Mouse (Mus musculus) megakaryocyte progenitor cell, adult 5-6 weeks (primary cell): Measurements from ENCODE around the gene Olfr1201. TPM values are rescaled to one million over a fixed set of nuclear protein-coding genes. Genes with fewer than 3 reads are reported as not detected.

Experiments used
- ATAC-seq: replicated peaks from 2 replicates; pipeline ENCODE4 v1.8.0; 2016; ENCODE audit warnings: mild to moderate bottlenecking, moderate TSS enrichment, inconsistent platforms; ENCODE audit not compliant: poor library complexity
- total RNA-seq, 2 experiments: library from RNA; stranded (forward) in 1 of 2; stranded (reverse) in 1 of 2; fragments of 157-497, 149-512 nt in 1 of 2; fragments of 200-1000 nt in 1 of 2; gene quantifications; 2 replicates each; pipeline versions ENCODE4 v1.2.3 to v1.2.4; 2015 to 2017

Olfr1201 gene
- total RNA-seq (2015) = not detected in 2 replicates
- total RNA-seq (2017) = not detected in 2 replicates

GRCm38 (mm10) chr2:88792736-88793135 is at the start of gene Olfr1201:
Gene Olfr1201 (plus strand): TSS chr2:88793036.
- no peak for ATAC-seq

- no peak for ATAC-seq
Observed at GRCm38 (mm10) chr2:88743379-88743778, 49.5 kb upstream of the Olfr1201 start.

- ATAC-seq = no peak
Observed at GRCm38 (mm10) chr2:88751270-88751669, 41.6 kb upstream of the Olfr1201 start, which contains the start of gene Olfr1198. Gene Olfr1198 (minus strand): TSS chr2:88751370.

- no peak for ATAC-seq
Observed at GRCm38 (mm10) chr2:88760369-88760768, 32.5 kb upstream of the Olfr1201 start, which contains the start of gene Olfr1199. Gene Olfr1199 (minus strand): TSS chr2:88760469.

- ATAC-seq = no peak
Observed at GRCm38 (mm10) chr2:88770388-88770787, 22.4 kb upstream of the Olfr1201 start, which contains the start of gene Olfr1200. Gene Olfr1200 (minus strand): TSS chr2:88770488.

GRCm38 (mm10) chr2:88814196-88814595 is 21.4 kb downstream of the Olfr1201 start, which contains the start of gene Olfr1202:
Gene Olfr1202 (plus strand): TSS chr2:88814496.
- no peak for ATAC-seq

- ATAC-seq = no peak
Observed at GRCm38 (mm10) chr2:88829437-88829836, 36.6 kb downstream of the Olfr1201 start, which contains the start of gene Olfr1205. Gene Olfr1205 (plus strand): TSS chr2:88829737.

- no peak for ATAC-seq
Observed at GRCm38 (mm10) chr2:88838477-88838876, 45.6 kb downstream of the Olfr1201 start.

Other genes with a start within 250 kb of the Olfr1201 start
- not detected in 2 replicates for gene Olfr1188, start 236.1 kb upstream of the Olfr1201 start, total RNA-seq (2015)
- not detected in 2 replicates for gene Olfr1188, start 236.1 kb upstream of the Olfr1201 start, total RNA-seq (2017)
- not detected in 2 replicates for gene Olfr1189, start 206.6 kb upstream of the Olfr1201 start, total RNA-seq (2015)
- gene Olfr1189, start 206.6 kb upstream of the Olfr1201 start, total RNA-seq (2017) = not detected in 2 replicates
- gene Olfr1191-ps1, start 152.5 kb upstream of the Olfr1201 start, total RNA-seq (2015) = not detected in 2 replicates
- not detected in 2 replicates for gene Olfr1191-ps1, start 152.5 kb upstream of the Olfr1201 start, total RNA-seq (2017)
- not detected in 2 replicates for gene Olfr1192-ps1, start 144.5 kb upstream of the Olfr1201 start, total RNA-seq (2015)
- not detected in 2 replicates for gene Olfr1192-ps1, start 144.5 kb upstream of the Olfr1201 start, total RNA-seq (2017)
- not detected in 2 replicates for gene Olfr1193, start 117.4 kb upstream of the Olfr1201 start, total RNA-seq (2015)
- not detected in 2 replicates for gene Olfr1193, start 117.4 kb upstream of the Olfr1201 start, total RNA-seq (2017)
- gene Olfr1195, start 103.8 kb upstream of the Olfr1201 start, total RNA-seq (2015) = not detected in 2 replicates
- gene Olfr1195, start 103.8 kb upstream of the Olfr1201 start, total RNA-seq (2017) = not detected in 2 replicates
- gene Olfr1196, start 88.4 kb upstream of the Olfr1201 start, total RNA-seq (2015) = not detected in 2 replicates
- not detected in 2 replicates for gene Olfr1196, start 88.4 kb upstream of the Olfr1201 start, total RNA-seq (2017)
- not detected in 2 replicates for gene Olfr1197, start 60.7 kb upstream of the Olfr1201 start, total RNA-seq (2015)
- not detected in 2 replicates for gene Olfr1197, start 60.7 kb upstream of the Olfr1201 start, total RNA-seq (2017)
- gene Olfr1198, start 41.7 kb upstream of the Olfr1201 start, total RNA-seq (2015) = not detected in 2 replicates
- not detected in 2 replicates for gene Olfr1198, start 41.7 kb upstream of the Olfr1201 start, total RNA-seq (2017)
- not detected in 2 replicates for gene Olfr1199, start 32.6 kb upstream of the Olfr1201 start, total RNA-seq (2015)
- not detected in 2 replicates for gene Olfr1199, start 32.6 kb upstream of the Olfr1201 start, total RNA-seq (2017)
- gene Olfr1200, start 22.5 kb upstream of the Olfr1201 start, total RNA-seq (2015) = not detected in 2 replicates
- not detected in 2 replicates for gene Olfr1200, start 22.5 kb upstream of the Olfr1201 start, total RNA-seq (2017)
- gene Olfr1202, start 21.5 kb downstream of the Olfr1201 start, total RNA-seq (2015) = not detected in 2 replicates
- not detected in 2 replicates for gene Olfr1202, start 21.5 kb downstream of the Olfr1201 start, total RNA-seq (2017)
- not detected in 2 replicates for gene Olfr1205, start 36.7 kb downstream of the Olfr1201 start, total RNA-seq (2015)
- not detected in 2 replicates for gene Olfr1205, start 36.7 kb downstream of the Olfr1201 start, total RNA-seq (2017)
- gene Olfr1204, start 56.3 kb downstream of the Olfr1201 start, total RNA-seq (2015) = not detected in 2 replicates
- not detected in 2 replicates for gene Olfr1204, start 56.3 kb downstream of the Olfr1201 start, total RNA-seq (2017)
- not detected in 2 replicates for gene Olfr1206, start 70.2 kb downstream of the Olfr1201 start, total RNA-seq (2015)
- not detected in 2 replicates for gene Olfr1206, start 70.2 kb downstream of the Olfr1201 start, total RNA-seq (2017)
- not detected in 2 replicates for gene Olfr1208, start 109.3 kb downstream of the Olfr1201 start, total RNA-seq (2015)
- not detected in 2 replicates for gene Olfr1208, start 109.3 kb downstream of the Olfr1201 start, total RNA-seq (2017)
- gene Olfr1209, start 122.1 kb downstream of the Olfr1201 start, total RNA-seq (2015) = not detected in 2 replicates
- not detected in 2 replicates for gene Olfr1209, start 122.1 kb downstream of the Olfr1201 start, total RNA-seq (2017)
- gene Olfr1211, start 145.1 kb downstream of the Olfr1201 start, total RNA-seq (2015) = not detected in 2 replicates
- not detected in 2 replicates for gene Olfr1211, start 145.1 kb downstream of the Olfr1201 start, total RNA-seq (2017)
- gene Olfr1212, start 160.9 kb downstream of the Olfr1201 start, total RNA-seq (2015) = not detected in 2 replicates
- gene Olfr1212, start 160.9 kb downstream of the Olfr1201 start, total RNA-seq (2017) = not detected in 2 replicates
- not detected in 2 replicates for gene Gm13762, start 187.2 kb downstream of the Olfr1201 start, total RNA-seq (2015)
- not detected in 2 replicates for gene Gm13762, start 187.2 kb downstream of the Olfr1201 start, total RNA-seq (2017)
- not detected in 2 replicates for gene Olfr1214, start 199.6 kb downstream of the Olfr1201 start, total RNA-seq (2015)
- not detected in 2 replicates for gene Olfr1214, start 199.6 kb downstream of the Olfr1201 start, total RNA-seq (2017)
- not detected in 2 replicates for gene Olfr1215, start 213.9 kb downstream of the Olfr1201 start, total RNA-seq (2015)
- not detected in 2 replicates for gene Olfr1215, start 213.9 kb downstream of the Olfr1201 start, total RNA-seq (2017)
- not detected in 2 replicates for gene Olfr1216, start 225.3 kb downstream of the Olfr1201 start, total RNA-seq (2015)
- gene Olfr1216, start 225.3 kb downstream of the Olfr1201 start, total RNA-seq (2017) = not detected in 2 replicates
- not detected in 2 replicates for gene Olfr1217, start 239.0 kb downstream of the Olfr1201 start, total RNA-seq (2015)
- not detected in 2 replicates for gene Olfr1217, start 239.0 kb downstream of the Olfr1201 start, total RNA-seq (2017)